In the genomic region with DNA sequence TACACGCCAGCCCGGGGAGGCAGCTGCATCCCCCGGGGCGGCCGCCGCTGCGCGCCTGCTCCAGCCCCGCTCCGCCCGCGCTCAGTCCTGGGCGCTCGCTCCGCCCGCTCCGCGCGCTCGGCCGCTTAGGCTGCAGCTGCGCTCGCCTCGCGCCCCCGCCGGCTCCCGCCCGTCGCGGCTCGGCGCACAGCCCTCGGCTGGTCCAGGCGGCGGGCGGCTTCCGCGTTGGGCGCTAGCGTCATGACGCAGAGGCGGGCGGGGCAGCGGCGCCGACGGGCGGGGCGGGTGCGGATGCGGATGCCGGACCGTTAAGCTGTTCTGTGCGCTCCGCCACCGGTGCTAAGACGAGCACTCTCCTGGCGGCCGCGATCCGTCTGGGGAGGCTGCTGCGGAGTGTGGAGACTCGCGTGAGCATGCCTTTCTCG, we compare ENCODE assay signal across 8 mouse cellular contexts. TPM values are rescaled to one million over a fixed set of nuclear protein-coding genes. Genes with fewer than 3 reads are reported as not detected.
DNase-seq lines count a peak whose midpoint lies in the region; ATAC-seq and TF ChIP-seq lines count a peak whose summit lies in the region.

A gene (minus strand): TSS at position 73 of the 425 bp plus-strand sequence.
A gene (plus strand): TSS at position 290 of the 425 bp plus-strand sequence.

- CTCF ChIA-PET in Patski (lab: Charles Lee): interaction anchor here (0.8 to 1.6 kb wide), 2 partner anchors 53 to 124 kb away, joined by 3 to 4 read pairs; no protein-coding TSS in a partner anchor

- H3K27ac ChIP-seq in hindbrain, embryonic 12.5 days: peak within 1 kb of the TSS; percentile 93

- DNase-seq in Patski (ENCODE audit: low read depth, low spot score): no peak
- peak; percentile 94 to 96 for DNase-seq in cerebellum, postnatal 10 days
- DNase-seq in frontal cortex, postnatal 10 days (ENCODE audit: low spot score in 2 of 2): peak; percentile 87 to 91
- peak; percentile 88 to 92 for DNase-seq in layer of hippocampus, postnatal 14 days (ENCODE audit: low spot score in 2 of 2)
- DNase-seq in lung, postnatal 10 days: peak; percentile 95
- DNase-seq in ovary, postnatal 14 days (ENCODE audit: low spot score): peak; percentile 85
- DNase-seq in thymus, postnatal 10 days (ENCODE audit: low spot score in 2 of 2): peak; percentile 96

- WGBS in hindbrain, embryonic 12.5 days: under 1% methylated on average over 58 of the region's 66 CpGs

- peak; percentile 97 for ATAC-seq in Patski
- peak; percentile 98 for ATAC-seq in hindbrain, embryonic 12.5 days (ENCODE audit: low FRiP score)

- TF ChIP-seq CTCF in Patski (IDR thresholded peaks at IDR 0.05): no peak

- H3K4me1 ChIP-seq in hindbrain, embryonic 12.5 days: peaks cover 17% of the 10 kb centered on the region

- in situ Hi-C loops in Patski (cut with MboI; ENCODE audit: low pct_unique_long_range_greater_than_20kb): loop anchor here (10.0 kb wide), 2 partner anchors 233 to 323 kb away; a partner anchor contains a TSS

- POLR2A ChIA-PET in Patski (lab: Charles Lee): interaction anchor here (0.6 to 0.8 kb wide), 4 partner anchors 26 to 84 kb away, joined by 3 read pairs; no protein-coding TSS in a partner anchor

- H3K4me2 ChIP-seq in hindbrain, embryonic 12.5 days (replicated peaks): peak within 1 kb of the TSS; percentile 96

- H3K9ac ChIP-seq in hindbrain, embryonic 12.5 days: peak within 1 kb of the TSS; percentile 81

- peak within 1 kb of the TSS; percentile 79 for H3K4me3 ChIP-seq in hindbrain, embryonic 12.5 days

- no peaks in the 10 kb centered on the region for H3K9me3 ChIP-seq in hindbrain, embryonic 12.5 days (replicated peaks)

- H3K27me3 ChIP-seq in Patski: no peaks in the 10 kb centered on the region
- no peaks in the 10 kb centered on the region for H3K27me3 ChIP-seq in hindbrain, embryonic 12.5 days

- no peaks in the 10 kb centered on the region for H3K36me3 ChIP-seq in hindbrain, embryonic 12.5 days

RNA-seq across cellular contexts. Expression of the first gene that starts in this region (rescaled TPM):
- 17.6 TPM for polyA plus RNA-seq in Patski (2021)
- polyA plus RNA-seq in hindbrain, embryonic 12.5 days (2016; fragmentation: Nextera tagmentation; extraction: Ambion mirVana): 12.5 and 15.4 TPM in 2 replicates
- 10 to 100 TPM; 30.8 to 36.6 TPM for total RNA-seq in layer of hippocampus, postnatal 14 days (2021)

RNA-seq across cellular contexts. Expression of the second gene that starts in this region (rescaled TPM):
- 0.53 TPM for polyA plus RNA-seq in Patski (2021)
- 0.37 and 0.73 TPM in 2 replicates for polyA plus RNA-seq in hindbrain, embryonic 12.5 days (2016; fragmentation: Nextera tagmentation; extraction: Ambion mirVana)
- total RNA-seq in layer of hippocampus, postnatal 14 days (2021): under 1 TPM; 0.67 to 0.79 TPM
